Mouse (Mus musculus) MEL (cell line): ENCODE data around the gene Gm11627. TPM values are rescaled to one million over a fixed set of nuclear protein-coding genes. Genes with fewer than 3 reads are reported as not detected.

Source experiments
- DNase-seq: peaks from one replicate; pipeline ENCODE4 v3.0.0; 2011; ENCODE audit warnings: low read depth, low spot score
- H3K27ac ChIP-seq: 2 replicates; pipeline ENCODE4 v1.5.1; 2012; ENCODE audit warnings: low read depth, mild to moderate bottlenecking, control low read depth, low read length, moderate library complexity; ENCODE audit not compliant: control insufficient read depth
- H3K27me3 ChIP-seq, 2 experiments: fragments of 150-350 bp in 1 of 2; sonication (generic) in 1 of 2; 2 replicates each; pipeline ENCODE4 v1.6.1; 2012; ENCODE audit warnings: low read length in 2 of 2, mild to moderate bottlenecking in 2 of 2, improper control_type of control experiment in 1 of 2, moderate library complexity in 1 of 2; ENCODE audit not compliant: insufficient read depth in 2 of 2, control insufficient read depth in 1 of 2
- H3K36me3 ChIP-seq, 2 experiments: 2 replicates each; pipeline ENCODE4 v1.6.1; 2012 to 2014; ENCODE audit warnings: low read length in 2 of 2, improper control_type of control experiment in 1 of 2, inconsistent platforms in 1 of 2, mild to moderate bottlenecking in 1 of 2; ENCODE audit not compliant: insufficient read depth in 2 of 2, control insufficient read depth in 1 of 2
- H3K4me1 ChIP-seq, 2 experiments: fragments of 150-350 bp in 1 of 2; sonication (generic) in 1 of 2; 2 replicates each; pipeline ENCODE4 v1.6.1; 2012; ENCODE audit warnings: low read length in 2 of 2, improper control_type of control experiment in 1 of 2, mild to moderate bottlenecking in 1 of 2; ENCODE audit not compliant: insufficient read depth in 2 of 2, control insufficient read depth in 1 of 2
- H3K4me3 ChIP-seq, 2 experiments: fragments of 150-350 bp in 1 of 2; sonication (generic) in 1 of 2; 2 replicates each; pipeline ENCODE4 v1.5.1; 2012; ENCODE audit warnings: low read depth in 2 of 2, low read length in 2 of 2, mild to moderate bottlenecking in 2 of 2, moderate library complexity in 2 of 2, control low read depth in 1 of 2, improper control_type of control experiment in 1 of 2; ENCODE audit not compliant: control insufficient read depth in 1 of 2, insufficient read depth in 1 of 2
- H3K79me2 ChIP-seq: 2 replicates; pipeline ENCODE4 v1.6.1; 2012; ENCODE audit warnings: mild to moderate bottlenecking, low read length, moderate library complexity; ENCODE audit not compliant: control insufficient read depth, poor library complexity, insufficient read depth
- H3K9ac ChIP-seq: 2 replicates; pipeline ENCODE4 v1.6.1; 2012; ENCODE audit warnings: low read depth, mild to moderate bottlenecking, control low read depth, low read length, moderate library complexity; ENCODE audit not compliant: control insufficient read depth, poor library complexity, severe bottlenecking
- H3K9me3 ChIP-seq: fragments of 150-350 bp; sonication (generic); replicated peaks from 2 replicates; pipeline ENCODE4 v1.6.1; 2012; ENCODE audit warnings: mild to moderate bottlenecking, low read length, improper control_type of control experiment, moderate library complexity; ENCODE audit not compliant: insufficient read depth
- CHD1 ChIP-seq: IDR thresholded peaks from 2 replicates; pipeline ENCODE4 v1.6.1; 2012; ENCODE audit warnings: low read depth, mild to moderate bottlenecking, inconsistent platforms, low read length, improper control_type of control experiment
- E2F4 ChIP-seq: IDR thresholded peaks from 2 replicates; pipeline ENCODE4 v1.6.1; 2011; ENCODE audit warnings: low read depth, low read length, improper control_type of control experiment, borderline replicate concordance
- ELF1 ChIP-seq: IDR thresholded peaks from 2 replicates; pipeline ENCODE4 v1.6.1; 2014; ENCODE audit warnings: low read depth, mild to moderate bottlenecking, inconsistent platforms, low read length, improper control_type of control experiment, moderate library complexity
- ETS1 ChIP-seq: IDR thresholded peaks from 2 replicates; pipeline ENCODE4 v1.6.1; 2012; ENCODE audit warnings: low read depth, mild to moderate bottlenecking, inconsistent platforms, low read length, improper control_type of control experiment, moderate library complexity
- GABPA ChIP-seq: IDR thresholded peaks from 2 replicates; pipeline ENCODE4 v1.6.1; 2012; ENCODE audit warnings: low read depth, mild to moderate bottlenecking, inconsistent platforms, low read length, improper control_type of control experiment, moderate library complexity
- GATA1 ChIP-seq: IDR thresholded peaks from 2 replicates; pipeline ENCODE4 v1.6.1; 2011; ENCODE audit warnings: low read depth, low read length, improper control_type of control experiment
- JUND ChIP-seq: IDR thresholded peaks from 2 replicates; pipeline ENCODE4 v1.6.1; 2011; ENCODE audit warnings: low read depth, mild to moderate bottlenecking, improper control_type of control experiment, low read length
- KAT2A ChIP-seq: conservative IDR thresholded peaks from 2 replicates; pipeline ENCODE4 v1.6.1; 2012; ENCODE audit warnings: low read depth, low read length, improper control_type of control experiment, inconsistent platforms
- MAFK ChIP-seq: IDR thresholded peaks from 2 replicates; pipeline ENCODE4 v1.6.1; 2011; ENCODE audit warnings: low read depth, mild to moderate bottlenecking, low read length, improper control_type of control experiment, borderline replicate concordance
- MAX ChIP-seq: IDR thresholded peaks from 2 replicates; pipeline ENCODE4 v1.6.1; 2011; ENCODE audit warnings: low read length, improper control_type of control experiment
- MXI1 ChIP-seq: IDR thresholded peaks from 2 replicates; pipeline ENCODE4 v1.6.1; 2011; ENCODE audit warnings: mild to moderate bottlenecking, low read depth, low read length, improper control_type of control experiment
- POLR2AphosphoS2 ChIP-seq: IDR thresholded peaks from 2 replicates; pipeline ENCODE4 v1.6.1; 2011; ENCODE audit warnings: low read length, improper control_type of control experiment
- POLR2AphosphoS5 ChIP-seq: IDR thresholded peaks from 2 replicates; pipeline ENCODE4 v1.6.1; 2012; ENCODE audit warnings: low read depth, borderline replicate concordance, mild to moderate bottlenecking, inconsistent platforms, low read length, moderate library complexity, mixed read lengths
- RAD21 ChIP-seq: IDR thresholded peaks from 2 replicates; pipeline ENCODE4 v1.6.1; 2011; ENCODE audit warnings: mild to moderate bottlenecking, low read depth, low read length, improper control_type of control experiment
- RCOR1 ChIP-seq: IDR thresholded peaks from 2 replicates; pipeline ENCODE4 v1.6.1; 2012; ENCODE audit warnings: low read depth, mild to moderate bottlenecking, inconsistent platforms, low read length, improper control_type of control experiment
- SIN3A ChIP-seq: IDR thresholded peaks from 2 replicates; pipeline ENCODE4 v1.6.1; 2012; ENCODE audit warnings: low read length, improper control_type of control experiment, inconsistent platforms
- SMC3 ChIP-seq: IDR thresholded peaks from 2 replicates; pipeline ENCODE4 v1.6.1; 2011; ENCODE audit warnings: low read depth, low read length, improper control_type of control experiment
- TAL1 ChIP-seq: IDR thresholded peaks from 2 replicates; pipeline ENCODE4 v1.6.1; 2012; ENCODE audit warnings: mild to moderate bottlenecking, inconsistent platforms, low read length, moderate library complexity, mixed read lengths
- TBP ChIP-seq: IDR thresholded peaks from 2 replicates; pipeline ENCODE4 v1.8.0; 2011; ENCODE audit warnings: low read depth, low read length, improper control_type of control experiment
- TCF12 ChIP-seq: IDR thresholded peaks from 2 replicates; pipeline ENCODE4 v1.6.1; 2014; ENCODE audit warnings: low read depth, mild to moderate bottlenecking, inconsistent platforms, low read length, improper control_type of control experiment, moderate library complexity
- UBTF ChIP-seq: IDR thresholded peaks from 2 replicates; pipeline ENCODE4 v1.6.1; 2012; ENCODE audit warnings: low read depth, mild to moderate bottlenecking, inconsistent platforms, low read length, improper control_type of control experiment, moderate library complexity, borderline replicate concordance; ENCODE audit not compliant: insufficient read depth
- ZC3H11A ChIP-seq: IDR thresholded peaks from 2 replicates; pipeline ENCODE4 v1.6.1; 2012; ENCODE audit warnings: low read depth, mild to moderate bottlenecking, inconsistent platforms, low read length, improper control_type of control experiment
- ZKSCAN1 ChIP-seq: IDR thresholded peaks from 2 replicates; pipeline ENCODE4 v1.6.1; 2012; ENCODE audit warnings: low read depth, mild to moderate bottlenecking, inconsistent platforms, low read length, improper control_type of control experiment, moderate library complexity
- ZMIZ1 ChIP-seq: IDR thresholded peaks from 2 replicates; pipeline ENCODE4 v1.6.1; 2012; ENCODE audit warnings: low read depth, mild to moderate bottlenecking, inconsistent platforms, low read length, improper control_type of control experiment, moderate library complexity
- ZNF384 ChIP-seq: IDR thresholded peaks from 2 replicates; pipeline ENCODE4 v1.6.1; 2012; ENCODE audit warnings: low read depth, mild to moderate bottlenecking, inconsistent platforms, low read length, improper control_type of control experiment
- polyA plus RNA-seq, 2 experiments: library from polyadenylated mRNA; stranded (reverse) in 1 of 2; unstranded in 1 of 2; fragments of >175 nt in 1 of 2; fragments of >200 nt in 1 of 2; gene quantifications; 2 replicates each; pipeline versions ENCODE4 v1.2.1 to v1.2.4; 2012; ENCODE audit warnings: low replicate concordance in 2 of 2, low read depth in 1 of 2; ENCODE audit not compliant: insufficient read length in 2 of 2, insufficient read depth in 1 of 2, missing spikeins in 1 of 2
- total RNA-seq: library from RNA; depleted of rRNA; stranded (reverse); fragments of 300-350 nt; gene quantifications from 2 replicates; pipeline ENCODE4 v1.2.3, GENCODE M21; 2012

The Gm11627 gene
- total and polyA plus RNA-seq, 3 experiments = 0.13 to 0.35 TPM; not detected in 1

GRCm38 (mm10) chr11:102539690-102540089 lies 39.6 kb downstream of the Gm11627 start:
- H3K36me3 ChIP-seq = peaks cover 34 to 39% of the 10 kb centered on the region in 2 experiments
- H3K9me3 ChIP-seq = no peaks in the 10 kb centered on the region
- DNase-seq = no peak
- H3K4me1 ChIP-seq = peaks cover 14 to 30% of the 10 kb centered on the region in 2 experiments
- H3K27me3 ChIP-seq = no peaks in the 10 kb centered on the region
- H3K79me2 ChIP-seq = peaks cover 32% of the 10 kb centered on the region
- no peak for TF ChIP-seq CHD1
- TF ChIP-seq SIN3A = no peak
- no peak for TF ChIP-seq ZKSCAN1
- no peak for TF ChIP-seq TBP
- H3K27ac ChIP-seq = no peak overlapping the region
- H3K4me3 ChIP-seq = no peak overlapping the region
- no peak overlapping the region for H3K9ac ChIP-seq

GRCm38 (mm10) chr11:102536210-102536609 lies 43.1 kb downstream of the Gm11627 start:
- H3K4me3 ChIP-seq = no peak overlapping the region
- H3K36me3 ChIP-seq = peaks cover 21 to 35% of the 10 kb centered on the region in 2 experiments
- H3K79me2 ChIP-seq = peaks cover 10% of the 10 kb centered on the region; the same call in 1 of the 2 replicates
- H3K9ac ChIP-seq = no peak overlapping the region
- H3K4me1 ChIP-seq = peaks cover 5 to 26% of the 10 kb centered on the region in 2 experiments
- TF ChIP-seq UBTF (no peak), E2F4 (no peak), ZMIZ1 (no peak), MAFK (no peak), RAD21 (no peak), ZC3H11A (no peak), SIN3A (no peak), POLR2AphosphoS5 (no peak), ZNF384 (no peak), GATA1 (no peak), GABPA (no peak), KAT2A (no peak)
- DNase-seq = no peak
- H3K27ac ChIP-seq = no peak overlapping the region
- no peaks in the 10 kb centered on the region for H3K27me3 ChIP-seq
- no peaks in the 10 kb centered on the region for H3K9me3 ChIP-seq

GRCm38 (mm10) chr11:102534078-102534477 lies 45.2 kb downstream of the Gm11627 start:
- no peak overlapping the region for H3K9ac ChIP-seq
- no peaks in the 10 kb centered on the region for H3K9me3 ChIP-seq
- DNase-seq = peak; percentile 54
- H3K27ac ChIP-seq = no peak overlapping the region
- H3K4me3 ChIP-seq = no peak overlapping the region
- peaks cover 11% of the 10 kb centered on the region; the same call in 1 of the 2 replicates for H3K79me2 ChIP-seq
- no peaks in the 10 kb centered on the region for H3K27me3 ChIP-seq
- peaks cover 0 to 17% of the 10 kb centered on the region in 2 experiments; a peak in 3 of 4 replicates for H3K4me1 ChIP-seq
- peaks cover 10 to 36% of the 10 kb centered on the region in 2 experiments for H3K36me3 ChIP-seq
- TF ChIP-seq MXI1 = peak; percentile 64; the same call in 1 of the 2 replicates
- TF ChIP-seq ZC3H11A = no peak
- no peak for TF ChIP-seq SMC3
- no peak for TF ChIP-seq POLR2AphosphoS2
- TF ChIP-seq MAFK = no peak
- TF ChIP-seq ELF1 = no peak
- TF ChIP-seq UBTF = no peak
- TF ChIP-seq POLR2AphosphoS5 = no peak
- TF ChIP-seq KAT2A = no peak
- TF ChIP-seq RCOR1 = no peak; the same call in 1 of the 2 replicates
- TF ChIP-seq SIN3A = peak; percentile 53; the same call in 1 of the 2 replicates
- TF ChIP-seq ETS1 = no peak
- no peak for TF ChIP-seq GABPA
- no peak; the same call in 1 of the 2 replicates for TF ChIP-seq MAX
- TF ChIP-seq TAL1 = peak; percentile 30
- peak; percentile 52; the same call in 1 of the 2 replicates for TF ChIP-seq TCF12
- TF ChIP-seq TBP = no peak
- peak; percentile 66 for TF ChIP-seq GATA1
- no peak for TF ChIP-seq JUND
